Mouse (Mus musculus): ENCODE data around the gene Rilp. TPM values are rescaled to one million over a fixed set of nuclear protein-coding genes. Genes with fewer than 3 reads are reported as not detected.

Gene Rilp
- total and polyA plus RNA-seq, 3 experiments: 0.19 to 0.65 TPM; not detected in 1

Other genes starting within 250 kb of the Rilp start
- gene Rpa1, start 161.8 kb upstream of the Rilp start, total RNA-seq (2012; rRNA removed): 242 and 267 TPM in 2 replicates
- gene Rpa1, start 161.8 kb upstream of the Rilp start, polyA plus RNA-seq (2012; ENCODE audit: insufficient read depth in 1 of 2, insufficient read length in 2 of 2, low read depth in 1 of 2, low replicate concordance in 2 of 2, missing spikeins in 1 of 2): 100 to 1,000 TPM; 179 to 481 TPM
- gene Smyd4, start 161.7 kb upstream of the Rilp start, total RNA-seq (2012; rRNA removed): 11.4 and 12.8 TPM in 2 replicates
- gene Smyd4, start 161.7 kb upstream of the Rilp start, polyA plus RNA-seq (2012; ENCODE audit: insufficient read depth in 1 of 2, insufficient read length in 2 of 2, low read depth in 1 of 2, low replicate concordance in 2 of 2, missing spikeins in 1 of 2): 1 to 10 TPM in 1 of 2 experiments, not detected in 1; 9.6 TPM
- gene Serpinf1, start 87.4 kb upstream of the Rilp start, total RNA-seq (2012; rRNA removed): not detected in 2 replicates
- under 1 TPM in 1 of 2 experiments, not detected in 1; 0.36 TPM for gene Serpinf1, start 87.4 kb upstream of the Rilp start, polyA plus RNA-seq (2012; ENCODE audit: insufficient read depth in 1 of 2, insufficient read length in 2 of 2, low read depth in 1 of 2, low replicate concordance in 2 of 2, missing spikeins in 1 of 2)
- not detected in 2 replicates for gene Serpinf2, start 70.5 kb upstream of the Rilp start, total RNA-seq (2012; rRNA removed)
- under 1 TPM in 1 of 2 experiments, not detected in 1; 0.07 TPM for gene Serpinf2, start 70.5 kb upstream of the Rilp start, polyA plus RNA-seq (2012; ENCODE audit: insufficient read depth in 1 of 2, insufficient read length in 2 of 2, low read depth in 1 of 2, low replicate concordance in 2 of 2, missing spikeins in 1 of 2)
- gene Wdr81, start 55.4 kb upstream of the Rilp start, total RNA-seq (2012; rRNA removed): 7.0 and 7.6 TPM in 2 replicates
- 10 to 100 TPM in 1 of 2 experiments, not detected in 1; 13.9 TPM for gene Wdr81, start 55.4 kb upstream of the Rilp start, polyA plus RNA-seq (2012; ENCODE audit: insufficient read depth in 1 of 2, insufficient read length in 2 of 2, low read depth in 1 of 2, low replicate concordance in 2 of 2, missing spikeins in 1 of 2)
- 0.50 and 1.0 TPM in 2 replicates for gene Tlcd2, start 48.4 kb upstream of the Rilp start, total RNA-seq (2012; rRNA removed)
- under 1 TPM in 1 of 2 experiments, not detected in 1; 0.86 TPM for gene Tlcd2, start 48.4 kb upstream of the Rilp start, polyA plus RNA-seq (2012; ENCODE audit: insufficient read depth in 1 of 2, insufficient read length in 2 of 2, low read depth in 1 of 2, low replicate concordance in 2 of 2, missing spikeins in 1 of 2)
- 214 and 234 TPM in 2 replicates for gene Prpf8, start 23.3 kb upstream of the Rilp start, total RNA-seq (2012; rRNA removed)
- 100 to 1,000 TPM; 276 to 644 TPM for gene Prpf8, start 23.3 kb upstream of the Rilp start, polyA plus RNA-seq (2012; ENCODE audit: insufficient read depth in 1 of 2, insufficient read length in 2 of 2, low read depth in 1 of 2, low replicate concordance in 2 of 2, missing spikeins in 1 of 2)
- gene Scarf1, start 3.4 kb downstream of the Rilp start, total RNA-seq (2012; rRNA removed): 0.10 and 0.15 TPM in 2 replicates
- gene Scarf1, start 3.4 kb downstream of the Rilp start, polyA plus RNA-seq (2012; ENCODE audit: insufficient read depth in 1 of 2, insufficient read length in 2 of 2, low read depth in 1 of 2, low replicate concordance in 2 of 2, missing spikeins in 1 of 2): under 1 TPM in 1 of 2 experiments, not detected in 1; 0.28 TPM
- gene Slc43a2, start 21.6 kb downstream of the Rilp start, total RNA-seq (2012; rRNA removed): 4.9 and 5.9 TPM in 2 replicates
- gene Slc43a2, start 21.6 kb downstream of the Rilp start, polyA plus RNA-seq (2012; ENCODE audit: insufficient read depth in 1 of 2, insufficient read length in 2 of 2, low read depth in 1 of 2, low replicate concordance in 2 of 2, missing spikeins in 1 of 2): 1 to 10 TPM in 1 of 2 experiments, not detected in 1; 8.4 TPM
- 67.8 and 73.1 TPM in 2 replicates for gene Pitpna, start 78.0 kb downstream of the Rilp start, total RNA-seq (2012; rRNA removed)
- gene Pitpna, start 78.0 kb downstream of the Rilp start, polyA plus RNA-seq (2012; ENCODE audit: insufficient read depth in 1 of 2, insufficient read length in 2 of 2, low read depth in 1 of 2, low replicate concordance in 2 of 2, missing spikeins in 1 of 2): 100 to 1,000 TPM; 194 to 709 TPM
- gene Inpp5k, start 120.9 kb downstream of the Rilp start, total RNA-seq (2012; rRNA removed): 15.2 and 16.4 TPM in 2 replicates
- 10 to 100 TPM in 1 of 2 experiments, not detected in 1; 28.7 TPM for gene Inpp5k, start 120.9 kb downstream of the Rilp start, polyA plus RNA-seq (2012; ENCODE audit: insufficient read depth in 1 of 2, insufficient read length in 2 of 2, low read depth in 1 of 2, low replicate concordance in 2 of 2, missing spikeins in 1 of 2)
- 27.0 and 33.2 TPM in 2 replicates for gene Myo1c, start 140.4 kb downstream of the Rilp start, total RNA-seq (2012; rRNA removed)
- gene Myo1c, start 140.4 kb downstream of the Rilp start, polyA plus RNA-seq (2012; ENCODE audit: insufficient read depth in 1 of 2, insufficient read length in 2 of 2, low read depth in 1 of 2, low replicate concordance in 2 of 2, missing spikeins in 1 of 2): 10 to 100 TPM in 1 of 2 experiments, not detected in 1; 45.6 TPM
- 68.0 and 68.4 TPM in 2 replicates for gene Crk, start 169.2 kb downstream of the Rilp start, total RNA-seq (2012; rRNA removed)
- 10 to 100 TPM; 33.8 to 66.2 TPM for gene Crk, start 169.2 kb downstream of the Rilp start, polyA plus RNA-seq (2012; ENCODE audit: insufficient read depth in 1 of 2, insufficient read length in 2 of 2, low read depth in 1 of 2, low replicate concordance in 2 of 2, missing spikeins in 1 of 2)
- gene Ywhae, start 222.8 kb downstream of the Rilp start, total RNA-seq (2012; rRNA removed): 303 and 356 TPM in 2 replicates
- 100 to 1,000 TPM; 755 to 855 TPM for gene Ywhae, start 222.8 kb downstream of the Rilp start, polyA plus RNA-seq (2012; ENCODE audit: insufficient read depth in 1 of 2, insufficient read length in 2 of 2, low read depth in 1 of 2, low replicate concordance in 2 of 2, missing spikeins in 1 of 2)

Data from MEL (cell line).